Mouse (Mus musculus) stomach, embryonic 15.5 days (tissue): ENCODE data around the gene Rbms2. TPM values are rescaled to one million over a fixed set of nuclear protein-coding genes. Genes with fewer than 3 reads are reported as not detected.
"Not testable (repeated sequence)": the region's sequence is repeated elsewhere in the genome, so short reads cannot be mapped to it uniquely, and the experiment has no call there.

Experiments used
- ATAC-seq: fragments of 200-750 bp; cut with Nextera tagmentation; 2 replicates; pipeline ENCODE4 v1.8.0; 2017; ENCODE audit warnings: low read depth, moderate number of reproducible peaks, moderate TSS enrichment; ENCODE audit not compliant: insufficient read depth, low FRiP score
- H3K27ac ChIP-seq: fragments of 300-500 bp; sonication (generic); 2 replicates; pipeline ENCODE4 v1.5.1; 2015; ENCODE audit warnings: mild to moderate bottlenecking, inconsistent platforms
- H3K27me3 ChIP-seq: fragments of 300-500 bp; sonication (generic); replicated peaks from 2 replicates; pipeline ENCODE4 v1.6.1; 2015; ENCODE audit warnings: inconsistent platforms
- H3K36me3 ChIP-seq: fragments of 300-500 bp; sonication (generic); 2 replicates; pipeline ENCODE4 v1.6.1; 2015; ENCODE audit warnings: inconsistent platforms
- H3K4me1 ChIP-seq: fragments of 300-500 bp; sonication (generic); 2 replicates; pipeline ENCODE4 v1.6.1; 2015; ENCODE audit warnings: inconsistent platforms
- H3K4me2 ChIP-seq: fragments of 300-500 bp; sonication (generic); 2 replicates; pipeline ENCODE4 v1.6.1; 2015; ENCODE audit warnings: mild to moderate bottlenecking, inconsistent platforms
- H3K4me3 ChIP-seq: fragments of 300-500 bp; sonication (generic); replicated peaks from 2 replicates; pipeline ENCODE4 v1.5.1; 2015; ENCODE audit warnings: inconsistent platforms
- H3K9ac ChIP-seq: fragments of 300-500 bp; sonication (generic); 2 replicates; pipeline ENCODE4 v1.6.1; 2015; ENCODE audit warnings: inconsistent platforms
- H3K9me3 ChIP-seq: fragments of 300-500 bp; sonication (generic); 2 replicates; pipeline ENCODE4 v1.6.1; 2016; ENCODE audit warnings: inconsistent platforms
- WGBS: fragments of 180-500 bp; shearing (Covaris S2); methylation state at CpG from one replicate; pipeline ENCODE4 v1.1.7; 2015; 5-methylcytosine and 5-hydroxymethylcytosine counted together
- polyA plus RNA-seq: library from polyadenylated mRNA; unstranded; fragments of >200 nt; fragmentation: Nextera tagmentation; extraction: Ambion mirVana; gene quantifications from 2 replicates; pipeline ENCODE4 v1.2.1, GENCODE M21; 2015

Rbms2 gene
- polyA plus RNA-seq: 27.3 and 29.8 TPM in 2 replicates

GRCm38 (mm10) chr10:128179989-128180388 lies at the start of gene Rbms2:
TSS of gene Rbms2 (minus strand) at chr10:128180297.
- Histone ChIP-seq H3K9ac (no peak within 1 kb of the TSS), H3K4me3 (peak within 1 kb of the TSS; percentile 14), H3K4me2 (peak within 1 kb of the TSS; percentile 50), H3K4me1 (no peaks in the 10 kb centered on the region), H3K27me3 (no peaks in the 10 kb centered on the region), H3K9me3 (no peaks in the 10 kb centered on the region), H3K36me3 (no peaks in the 10 kb centered on the region), H3K27ac (peak within 1 kb of the TSS; percentile 80)
- 2% methylated on average over 6 of the region's 6 CpGs for WGBS
- no peak for ATAC-seq

- WGBS: 88% methylated on average over 8 of the region's 8 CpGs
- Histone ChIP-seq H3K27me3 (no peaks in the 10 kb centered on the region), H3K9me3 (no peaks in the 10 kb centered on the region), H3K4me3 (no peak overlapping the region), H3K4me2 (no peak overlapping the region), H3K27ac (no peak overlapping the region), H3K4me1 (peaks cover 14% of the 10 kb centered on the region), H3K9ac (no peak overlapping the region), H3K36me3 (no peaks in the 10 kb centered on the region)
- ATAC-seq: no peak
Observed at GRCm38 (mm10) chr10:128228009-128228408, 47.9 kb upstream of the Rbms2 start.

DNA sequence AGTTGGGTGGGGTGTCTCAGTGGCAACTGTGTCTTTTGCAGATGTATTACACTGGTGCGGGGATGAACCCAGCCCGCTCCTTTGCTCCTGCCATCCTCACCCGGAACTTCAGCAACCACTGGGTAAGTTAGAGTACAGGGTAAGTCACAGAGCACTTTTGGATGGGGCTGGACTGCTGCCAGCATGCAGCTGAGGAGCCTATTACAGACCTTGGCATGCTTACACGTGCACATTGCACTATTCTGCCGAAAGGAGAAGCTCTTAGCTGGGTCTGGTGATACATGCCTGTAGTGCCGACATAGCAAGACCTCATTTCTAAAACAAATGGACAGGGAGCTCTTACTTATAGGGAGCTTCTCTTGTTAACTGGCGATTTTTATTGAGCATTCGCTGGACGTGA lies 47.5 kb upstream of the Rbms2 start:
- 76% methylated on average over 9 of the region's 9 CpGs for WGBS
- Histone ChIP-seq H3K27ac (no peak overlapping the region), H3K9me3 (no peaks in the 10 kb centered on the region), H3K4me2 (no peak overlapping the region), H3K4me3 (no peak overlapping the region), H3K4me1 (peaks cover 14% of the 10 kb centered on the region), H3K9ac (no peak overlapping the region), H3K27me3 (no peaks in the 10 kb centered on the region), H3K36me3 (no peaks in the 10 kb centered on the region)
- no peak for ATAC-seq

DNA sequence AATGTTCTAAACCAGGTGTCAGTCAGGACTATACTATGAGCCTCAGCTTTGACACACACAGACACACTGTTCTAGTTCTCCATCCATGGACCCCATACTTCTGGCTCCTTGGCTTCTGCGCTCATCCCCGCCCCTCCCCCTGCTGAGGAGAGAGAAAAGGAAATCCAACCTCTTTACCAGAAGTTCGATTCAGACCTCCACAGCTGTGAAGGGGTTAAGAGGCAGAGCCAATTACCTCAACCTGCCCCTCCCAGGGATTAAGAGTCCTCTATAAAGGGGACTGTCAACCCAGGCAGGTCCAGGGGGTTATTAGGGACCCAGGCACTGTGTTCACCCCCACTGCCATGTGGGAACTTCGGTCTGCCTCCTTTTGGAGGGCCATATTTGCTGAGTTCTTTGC lies 45.4 kb upstream of the Rbms2 start, which contains the start of gene Mip:
Mip (plus strand) TSS at position 301 of the 400 bp plus-strand sequence.
- no peaks in the 10 kb centered on the region for H3K27me3 ChIP-seq
- H3K9me3 ChIP-seq: no peaks in the 10 kb centered on the region
- no peaks in the 10 kb centered on the region for H3K36me3 ChIP-seq
- peaks cover 7% of the 10 kb centered on the region; the same call in 1 of the 2 replicates for H3K4me1 ChIP-seq
- H3K4me3 ChIP-seq: no peak within 1 kb of the TSS
- H3K27ac ChIP-seq: no peak within 1 kb of the TSS
- no peak for ATAC-seq
- no peak within 1 kb of the TSS for H3K9ac ChIP-seq
- no peak within 1 kb of the TSS for H3K4me2 ChIP-seq
- 56% methylated on average over 4 of the region's 4 CpGs for WGBS

DNA sequence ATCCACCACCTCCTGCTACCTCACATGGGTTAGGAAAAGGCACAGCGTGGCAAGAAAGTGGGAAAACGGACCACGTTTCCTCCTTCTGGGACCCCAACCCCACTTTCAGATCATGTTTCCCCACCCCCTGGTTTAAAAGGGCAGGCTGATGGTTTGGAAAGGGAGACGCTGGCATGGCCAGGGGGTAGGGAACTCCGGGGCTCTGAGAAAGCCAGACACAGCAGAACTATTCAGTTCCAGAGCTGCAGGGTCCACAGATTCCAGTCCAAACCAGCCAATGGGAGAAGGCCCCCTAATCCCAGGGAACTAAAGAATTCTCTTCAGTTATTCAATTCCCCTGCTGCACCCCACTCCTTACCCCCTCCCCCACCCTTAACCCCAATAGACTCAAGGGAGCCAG lies 45.0 kb upstream of the Rbms2 start:
- Histone ChIP-seq H3K27ac (no peak overlapping the region), H3K4me1 (peaks cover 6% of the 10 kb centered on the region; the same call in 1 of the 2 replicates), H3K4me2 (no peak overlapping the region), H3K9ac (no peak overlapping the region), H3K4me3 (no peak overlapping the region), H3K36me3 (no peaks in the 10 kb centered on the region), H3K9me3 (no peaks in the 10 kb centered on the region), H3K27me3 (no peaks in the 10 kb centered on the region)
- no peak for ATAC-seq
- 48% methylated on average over 5 of the region's 5 CpGs for WGBS

GRCm38 (mm10) chr10:128221533-128222286 lies 41.6 kb upstream of the Rbms2 start:
- H3K4me3 ChIP-seq: no peak overlapping the region
- H3K4me2 ChIP-seq: no peak overlapping the region
- H3K36me3 ChIP-seq: no peaks in the 10 kb centered on the region
- H3K27me3 ChIP-seq: no peaks in the 10 kb centered on the region
- H3K4me1 ChIP-seq: peaks cover 6% of the 10 kb centered on the region; the same call in 1 of the 2 replicates
- no peaks in the 10 kb centered on the region for H3K9me3 ChIP-seq
- H3K27ac ChIP-seq: no peak overlapping the region
- ATAC-seq: no peak
- H3K9ac ChIP-seq: no peak overlapping the region
- 58% methylated on average over 16 of the region's 16 CpGs for WGBS

- H3K4me1 ChIP-seq: no peaks in the 10 kb centered on the region
- H3K27me3 ChIP-seq: no peaks in the 10 kb centered on the region
- WGBS: 89% methylated on average over 18 of the region's 18 CpGs
- H3K27ac ChIP-seq: no peak overlapping the region
- no peaks in the 10 kb centered on the region for H3K9me3 ChIP-seq
- no peaks in the 10 kb centered on the region for H3K36me3 ChIP-seq
- H3K4me3 ChIP-seq: no peak overlapping the region
- ATAC-seq: peak; percentile 56; the same call in 1 of the 2 replicates
- H3K9ac ChIP-seq: no peak overlapping the region
- H3K4me2 ChIP-seq: no peak overlapping the region
Observed at GRCm38 (mm10) chr10:128218387-128219117, 38.5 kb upstream of the Rbms2 start.

- 81% methylated on average over 5 of the region's 5 CpGs for WGBS
- no peak overlapping the region for H3K4me3 ChIP-seq
- no peak overlapping the region for H3K9ac ChIP-seq
- H3K36me3 ChIP-seq: no peaks in the 10 kb centered on the region
- peaks cover 15% of the 10 kb centered on the region for H3K4me1 ChIP-seq
- no peak overlapping the region for H3K27ac ChIP-seq
- no peaks in the 10 kb centered on the region for H3K27me3 ChIP-seq
- H3K4me2 ChIP-seq: no peak overlapping the region
- ATAC-seq: no peak
- H3K9me3 ChIP-seq: no peaks in the 10 kb centered on the region
Observed at GRCm38 (mm10) chr10:128214981-128215380, 34.9 kb upstream of the Rbms2 start.

- WGBS: 90% methylated on average over 4 of the region's 4 CpGs
- not testable (repeated sequence) for H3K36me3 ChIP-seq, H3K27ac ChIP-seq, H3K27me3 ChIP-seq, H3K9ac ChIP-seq, H3K9me3 ChIP-seq, H3K4me2 ChIP-seq, ATAC-seq, H3K4me3 ChIP-seq
- peaks cover 15% of the 10 kb centered on the region for H3K4me1 ChIP-seq
Observed at GRCm38 (mm10) chr10:128214112-128214511, 34.0 kb upstream of the Rbms2 start.

GRCm38 (mm10) chr10:128212871-128213323 lies 32.8 kb upstream of the Rbms2 start:
- WGBS: 1% methylated on average over 18 of the region's 18 CpGs
- Histone ChIP-seq H3K27me3 (no peaks in the 10 kb centered on the region), H3K9me3 (no peaks in the 10 kb centered on the region), H3K4me1 (peaks cover 15% of the 10 kb centered on the region), H3K4me3 (peak overlapping the region; percentile 37), H3K9ac (no peak overlapping the region), H3K4me2 (peak overlapping the region; percentile 80), H3K27ac (no peak overlapping the region), H3K36me3 (0 out of 2 replicates have a peak, but pooled peaks cover 2% of the 10 kb centered on the region)
- no peak; the same call in 1 of the 2 replicates for ATAC-seq

DNA sequence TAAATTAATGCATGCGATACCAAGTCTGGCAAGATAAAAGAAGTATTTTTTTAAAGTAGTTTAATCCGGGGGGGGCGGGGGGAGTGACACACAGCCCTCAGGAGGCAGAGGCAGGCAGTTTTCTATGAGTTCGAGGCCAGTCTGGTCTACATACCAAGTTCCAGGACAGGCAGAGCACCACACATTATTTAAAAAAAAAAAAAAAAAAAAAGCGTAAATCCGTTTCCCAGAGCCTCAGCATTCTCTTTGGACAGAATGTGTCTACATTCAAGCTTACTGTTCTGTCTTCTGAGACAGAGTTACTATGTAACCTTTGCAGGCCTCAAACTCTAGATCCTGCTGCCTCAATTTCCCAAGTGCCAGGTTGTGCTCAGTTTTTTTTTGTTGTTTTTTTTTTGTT lies 32.1 kb upstream of the Rbms2 start:
- peaks cover 15% of the 10 kb centered on the region for H3K4me1 ChIP-seq
- no peaks in the 10 kb centered on the region for H3K9me3 ChIP-seq
- no peaks in the 10 kb centered on the region for H3K27me3 ChIP-seq
- peak overlapping the region; percentile 72 for H3K4me3 ChIP-seq
- no peak overlapping the region for H3K9ac ChIP-seq
- WGBS: 49% methylated on average over 6 of the region's 6 CpGs
- H3K27ac ChIP-seq: peak overlapping the region; percentile 57; the same call in 1 of the 2 replicates
- no peak for ATAC-seq
- H3K36me3 ChIP-seq: 0 out of 2 replicates have a peak, but pooled peaks cover 2% of the 10 kb centered on the region
- peak overlapping the region; percentile 85 for H3K4me2 ChIP-seq
